Mouse (Mus musculus): Measurements from ENCODE around the gene Iqck. TPM values are rescaled to one million over a fixed set of nuclear protein-coding genes. Genes with fewer than 3 reads are reported as not detected.

Gene Iqck
- polyA plus RNA-seq, 1 experiment from 2014 or later, result 4.2 TPM

DNA sequence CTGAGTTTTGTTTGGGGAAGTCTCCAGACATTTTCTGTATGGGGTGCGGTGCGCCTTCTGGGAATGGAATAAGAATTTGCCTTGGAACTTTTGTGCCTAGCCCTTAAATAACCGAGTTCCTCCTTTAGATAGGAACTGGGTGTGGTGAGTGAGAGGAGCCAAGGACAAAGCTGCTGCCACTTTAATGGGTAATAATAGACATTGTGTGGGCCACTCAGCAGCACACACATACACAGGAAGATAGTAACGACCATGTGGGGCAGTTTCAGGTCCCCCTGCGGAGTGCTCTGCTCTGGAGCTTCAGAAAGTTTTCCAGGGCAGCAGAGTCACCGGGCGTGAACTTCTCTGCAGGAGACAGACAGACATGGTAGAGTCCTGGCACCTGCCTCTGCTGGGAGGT lies 34.2 kb upstream of the Iqck start:
- ATAC-seq (ENCODE audit: low FRiP score, low TSS enrichment), result no peak
- H3K4me3 ChIP-seq (ENCODE audit: low read length), result no peak overlapping the region
- H3K36me3 ChIP-seq (ENCODE audit: control insufficient read depth, insufficient read depth, low read length), result peaks cover 22% of the 10 kb centered on the region; the same call in 1 of the 2 replicates
- H3K9me3 ChIP-seq (ENCODE audit: control insufficient read depth, low read length), result no peaks in the 10 kb centered on the region
- WGBS, result 70% methylated on average over 7 of the region's 7 CpGs
- no peaks in the 10 kb centered on the region for H3K27me3 ChIP-seq (ENCODE audit: control insufficient read depth, insufficient read depth, low read length)
- no peaks in the 10 kb centered on the region for H3K4me1 ChIP-seq (ENCODE audit: control insufficient read depth, insufficient read depth, low read length)
- no peak overlapping the region for H3K9ac ChIP-seq (ENCODE audit: low read depth, low read length)
- H3K27ac ChIP-seq (ENCODE audit: low read depth, low read length), result no peak overlapping the region
- H3K4me2 ChIP-seq (replicated peaks; ENCODE audit: low read depth, low read length), result no peak overlapping the region

DNA sequence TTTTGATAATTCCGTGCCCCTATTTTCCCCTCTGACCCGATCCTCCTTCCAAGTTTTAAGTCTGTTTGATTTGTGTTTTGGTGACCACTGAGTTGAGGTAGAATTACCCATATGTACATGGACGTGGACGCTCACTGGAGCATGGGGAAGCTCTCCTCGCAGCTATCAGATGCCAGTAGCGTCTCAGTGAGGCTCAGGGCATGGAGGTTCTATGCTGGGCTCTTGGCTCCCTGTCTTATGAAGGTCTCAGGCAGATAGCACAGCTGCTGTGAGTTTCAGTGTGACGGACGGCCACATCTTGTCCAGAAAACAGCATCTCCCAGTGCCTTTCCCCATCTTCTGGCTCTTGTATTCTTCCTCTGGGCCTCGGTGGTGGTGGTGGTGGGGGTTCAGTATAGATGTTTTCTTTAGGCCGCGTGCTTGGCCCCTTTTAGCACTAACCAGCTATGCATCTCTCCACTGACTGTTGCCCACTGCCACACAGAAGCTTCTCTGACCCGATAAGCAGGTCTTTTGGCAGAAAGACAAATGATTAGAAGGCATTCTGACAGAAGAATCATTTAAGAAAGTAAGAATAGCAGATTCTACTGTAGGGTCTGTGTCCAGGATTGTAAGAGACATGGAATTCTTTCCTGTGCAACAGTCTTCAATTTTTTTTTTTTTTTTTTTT lies 33.5 kb upstream of the Iqck start:
- ATAC-seq (ENCODE audit: low FRiP score, low TSS enrichment), result no peak

DNA sequence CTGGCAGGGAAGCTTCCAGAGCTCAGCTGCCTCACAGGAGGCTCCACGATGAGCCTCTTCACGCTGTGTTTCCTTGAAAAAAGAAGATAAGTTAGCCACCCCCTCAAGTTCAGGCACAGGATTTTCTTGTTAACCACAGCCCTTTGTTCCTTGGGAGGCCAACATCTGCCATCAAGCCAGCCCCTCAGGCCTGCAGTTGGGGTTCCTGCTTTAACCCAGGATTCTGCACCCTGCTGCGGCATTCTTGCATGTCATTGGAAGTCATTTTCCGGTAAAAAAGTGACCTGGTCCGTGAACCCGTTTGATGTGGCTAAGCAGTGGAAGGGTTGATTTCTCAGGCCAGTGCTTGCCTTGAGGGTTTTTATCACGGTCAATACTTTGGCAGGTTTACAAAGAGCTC lies 31.1 kb upstream of the Iqck start:
- WGBS, result 44% methylated on average over 7 of the region's 7 CpGs
- Histone ChIP-seq H3K27me3 (ENCODE audit: control insufficient read depth, insufficient read depth, low read length) (no peaks in the 10 kb centered on the region), H3K4me3 (ENCODE audit: low read length) (no peak overlapping the region), H3K9me3 (ENCODE audit: control insufficient read depth, low read length) (no peaks in the 10 kb centered on the region), H3K9ac (ENCODE audit: low read depth, low read length) (no peak overlapping the region), H3K36me3 (ENCODE audit: control insufficient read depth, insufficient read depth, low read length) (peaks cover 12% of the 10 kb centered on the region; the same call in 1 of the 2 replicates), H3K4me1 (ENCODE audit: control insufficient read depth, insufficient read depth, low read length) (no peaks in the 10 kb centered on the region), H3K4me2 (replicated peaks; ENCODE audit: low read depth, low read length) (no peak overlapping the region), H3K27ac (ENCODE audit: low read depth, low read length) (peak overlapping the region; percentile 75)
- ATAC-seq (ENCODE audit: low FRiP score, low TSS enrichment), result 0 out of 2 replicates have a peak, but pooled peaks have one; percentile 11

More for the DNA sequence above, 33.5 kb upstream of the Iqck start:
- no peak overlapping the region for H3K4me3 ChIP-seq (ENCODE audit: low read length)
- 75% methylated on average over 12 of the region's 12 CpGs for WGBS
- H3K9ac ChIP-seq (ENCODE audit: low read depth, low read length), result no peak overlapping the region
- H3K9me3 ChIP-seq (ENCODE audit: control insufficient read depth, low read length), result no peaks in the 10 kb centered on the region
- H3K36me3 ChIP-seq (ENCODE audit: control insufficient read depth, insufficient read depth, low read length), result peaks cover 20% of the 10 kb centered on the region; the same call in 1 of the 2 replicates
- H3K4me2 ChIP-seq (replicated peaks; ENCODE audit: low read depth, low read length), result no peak overlapping the region
- H3K4me1 ChIP-seq (ENCODE audit: control insufficient read depth, insufficient read depth, low read length), result no peaks in the 10 kb centered on the region
- H3K27me3 ChIP-seq (ENCODE audit: control insufficient read depth, insufficient read depth, low read length), result no peaks in the 10 kb centered on the region
- no peak overlapping the region for H3K27ac ChIP-seq (ENCODE audit: low read depth, low read length)

DNA sequence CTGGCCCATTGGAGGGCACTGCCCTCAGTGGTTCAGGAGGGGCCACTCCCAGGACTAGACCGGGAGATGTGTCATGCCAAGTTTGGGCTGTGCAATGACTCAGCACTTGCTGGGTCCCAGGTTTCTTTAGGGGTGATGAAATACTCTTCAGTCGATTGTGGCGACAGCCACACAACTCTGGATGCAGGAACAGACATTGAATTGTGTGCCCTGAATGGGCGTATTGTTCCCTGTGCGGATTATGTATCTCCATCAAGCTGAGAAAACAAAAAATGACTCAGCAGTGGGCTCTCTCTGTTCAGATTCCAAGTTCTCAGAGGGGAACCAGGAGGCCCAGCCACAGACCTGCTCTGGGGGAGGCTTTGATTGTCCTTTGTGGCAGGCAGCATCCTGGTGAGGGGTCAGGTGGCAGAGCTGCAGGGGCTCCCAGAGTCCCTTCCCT lies 27.6 kb upstream of the Iqck start:
- H3K9me3 ChIP-seq (ENCODE audit: control insufficient read depth, low read length), result no peaks in the 10 kb centered on the region
- no peak overlapping the region for H3K9ac ChIP-seq (ENCODE audit: low read depth, low read length)
- no peak for ATAC-seq (ENCODE audit: low FRiP score, low TSS enrichment)
- no peak overlapping the region for H3K27ac ChIP-seq (ENCODE audit: low read depth, low read length)
- WGBS, result 68% methylated on average over 5 of the region's 5 CpGs
- H3K4me2 ChIP-seq (replicated peaks; ENCODE audit: low read depth, low read length), result no peak overlapping the region
- peaks cover 16% of the 10 kb centered on the region; the same call in 1 of the 2 replicates for H3K36me3 ChIP-seq (ENCODE audit: control insufficient read depth, insufficient read depth, low read length)
- H3K4me3 ChIP-seq (ENCODE audit: low read length), result no peak overlapping the region
- no peaks in the 10 kb centered on the region for H3K27me3 ChIP-seq (ENCODE audit: control insufficient read depth, insufficient read depth, low read length)
- H3K4me1 ChIP-seq (ENCODE audit: control insufficient read depth, insufficient read depth, low read length), result no peaks in the 10 kb centered on the region

DNA sequence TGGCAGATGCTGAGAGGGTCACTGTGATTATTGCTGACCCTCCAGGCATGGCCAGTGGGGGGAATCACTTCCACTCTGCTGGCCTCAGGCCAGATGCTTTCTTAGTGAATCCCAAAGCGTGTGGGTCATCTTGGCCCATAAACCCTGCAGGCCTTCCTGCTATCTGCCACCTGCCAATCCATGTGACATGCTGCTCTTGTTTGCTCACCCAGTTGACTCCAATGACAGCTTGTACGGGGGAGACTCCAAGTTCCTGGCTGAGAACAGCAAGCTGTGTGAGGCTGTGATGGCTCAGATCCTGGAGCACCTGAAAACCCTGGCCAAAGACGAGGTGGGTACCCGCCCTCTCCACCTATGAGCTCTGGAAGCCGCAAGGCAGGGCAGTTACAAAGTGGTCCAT lies 17.7 kb upstream of the Iqck start:
- Histone ChIP-seq H3K9me3 (ENCODE audit: control insufficient read depth, low read length) (no peaks in the 10 kb centered on the region), H3K27me3 (ENCODE audit: control insufficient read depth, insufficient read depth, low read length) (no peaks in the 10 kb centered on the region), H3K27ac (ENCODE audit: low read depth, low read length) (no peak overlapping the region), H3K4me3 (ENCODE audit: low read length) (no peak overlapping the region), H3K4me2 (replicated peaks; ENCODE audit: low read depth, low read length) (no peak overlapping the region), H3K9ac (ENCODE audit: low read depth, low read length) (no peak overlapping the region), H3K36me3 (ENCODE audit: control insufficient read depth, insufficient read depth, low read length) (peaks cover 64% of the 10 kb centered on the region), H3K4me1 (ENCODE audit: control insufficient read depth, insufficient read depth, low read length) (no peaks in the 10 kb centered on the region)
- WGBS, result 81% methylated on average over 5 of the region's 5 CpGs
- no peak for ATAC-seq (ENCODE audit: low FRiP score, low TSS enrichment)

DNA sequence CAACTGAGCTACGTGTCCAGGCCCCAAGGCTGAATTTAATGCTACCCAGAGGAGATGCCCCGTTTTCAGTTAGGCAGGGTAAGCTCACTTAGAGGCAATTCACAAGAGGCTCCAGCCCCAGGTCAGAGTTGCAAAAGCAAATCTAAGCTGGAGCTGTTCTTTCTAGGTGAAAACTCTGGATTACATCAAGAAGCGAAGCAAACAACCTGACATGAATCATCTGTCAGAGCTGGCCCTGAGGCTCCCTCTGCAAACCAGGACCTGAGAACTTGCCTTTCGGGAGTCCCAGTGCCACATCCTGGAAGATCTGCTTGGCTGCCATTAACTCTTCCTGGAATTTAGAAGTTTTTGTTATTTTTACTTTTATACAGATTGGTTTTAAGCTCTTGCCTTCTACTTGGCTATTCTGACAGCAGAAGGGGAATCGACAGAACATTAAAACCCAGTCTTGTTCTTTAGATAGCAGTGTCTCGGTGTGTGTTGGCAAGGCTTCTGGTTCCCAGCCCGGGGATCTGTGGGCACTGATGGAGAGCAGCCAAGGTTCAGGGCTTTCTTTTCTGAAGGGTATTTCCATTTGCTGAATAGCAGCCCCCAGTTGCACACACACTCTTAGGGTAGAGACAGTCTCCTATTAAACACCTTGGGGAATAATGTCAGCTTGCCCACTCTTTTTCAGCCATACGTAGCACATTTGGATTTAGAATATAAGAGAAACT lies 14.4 kb upstream of the Iqck start:
- ATAC-seq (ENCODE audit: low FRiP score, low TSS enrichment), result no peak
- 81% methylated on average over 8 of the region's 8 CpGs for WGBS
- Histone ChIP-seq H3K4me2 (replicated peaks; ENCODE audit: low read depth, low read length) (no peak overlapping the region), H3K27me3 (ENCODE audit: control insufficient read depth, insufficient read depth, low read length) (no peaks in the 10 kb centered on the region), H3K36me3 (ENCODE audit: control insufficient read depth, insufficient read depth, low read length) (peaks cover 80% of the 10 kb centered on the region), H3K4me3 (ENCODE audit: low read length) (no peak overlapping the region), H3K27ac (ENCODE audit: low read depth, low read length) (no peak overlapping the region), H3K9ac (ENCODE audit: low read depth, low read length) (no peak overlapping the region), H3K9me3 (ENCODE audit: control insufficient read depth, low read length) (no peaks in the 10 kb centered on the region), H3K4me1 (ENCODE audit: control insufficient read depth, insufficient read depth, low read length) (no peaks in the 10 kb centered on the region)

DNA sequence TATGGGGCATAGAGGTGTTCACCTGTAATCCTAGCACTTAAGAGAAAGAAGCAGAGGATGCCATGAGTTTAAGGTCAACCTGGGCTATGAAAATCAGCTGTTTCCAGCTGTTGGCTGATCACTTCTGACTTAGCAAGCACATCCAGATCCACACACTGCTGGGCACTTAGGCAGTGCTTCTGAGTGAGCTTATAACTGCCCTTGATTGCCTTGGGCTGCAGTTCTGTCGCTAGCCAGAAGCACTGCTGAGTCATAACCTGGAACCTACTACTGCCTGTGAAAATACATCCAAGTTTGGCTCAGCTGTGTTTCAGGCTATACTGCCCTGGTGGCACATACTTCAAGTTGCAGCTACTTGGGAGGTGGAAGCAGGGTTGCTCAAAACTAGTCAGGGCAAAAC lies 13.8 kb upstream of the Iqck start:
- H3K9ac ChIP-seq (ENCODE audit: low read depth, low read length), result no peak overlapping the region
- no peak overlapping the region for H3K4me3 ChIP-seq (ENCODE audit: low read length)
- no peaks in the 10 kb centered on the region for H3K9me3 ChIP-seq (ENCODE audit: control insufficient read depth, low read length)
- no peak overlapping the region for H3K27ac ChIP-seq (ENCODE audit: low read depth, low read length)
- no peak for ATAC-seq (ENCODE audit: low FRiP score, low TSS enrichment)
- H3K36me3 ChIP-seq (ENCODE audit: control insufficient read depth, insufficient read depth, low read length), result peaks cover 85% of the 10 kb centered on the region
- no peaks in the 10 kb centered on the region for H3K4me1 ChIP-seq (ENCODE audit: control insufficient read depth, insufficient read depth, low read length)
- 53% methylated on average over 1 of the region's 1 CpGs for WGBS
- H3K27me3 ChIP-seq (ENCODE audit: control insufficient read depth, insufficient read depth, low read length), result no peaks in the 10 kb centered on the region
- no peak overlapping the region for H3K4me2 ChIP-seq (replicated peaks; ENCODE audit: low read depth, low read length)

DNA sequence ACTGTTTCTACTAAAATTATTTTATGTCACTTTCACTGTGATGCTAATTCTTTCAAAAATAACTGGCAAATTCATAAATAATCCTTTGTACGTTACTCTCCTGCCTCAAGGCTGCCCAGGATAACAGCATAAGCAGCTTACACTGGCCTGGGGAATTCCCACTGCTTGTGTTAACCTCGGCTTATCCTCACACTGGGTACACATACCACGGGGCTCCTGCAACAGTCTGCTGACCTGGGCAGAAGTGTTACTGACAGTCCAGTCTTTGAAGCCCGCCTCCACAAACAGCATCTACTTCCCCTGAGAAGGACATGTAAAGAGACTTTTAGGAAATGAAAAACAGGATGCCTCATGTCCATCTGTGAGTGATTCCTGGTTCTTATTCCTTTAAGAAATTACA lies 12.6 kb upstream of the Iqck start:
- Histone ChIP-seq H3K9me3 (ENCODE audit: control insufficient read depth, low read length) (no peaks in the 10 kb centered on the region), H3K4me1 (ENCODE audit: control insufficient read depth, insufficient read depth, low read length) (no peaks in the 10 kb centered on the region), H3K4me2 (replicated peaks; ENCODE audit: low read depth, low read length) (no peak overlapping the region), H3K27ac (ENCODE audit: low read depth, low read length) (no peak overlapping the region), H3K36me3 (ENCODE audit: control insufficient read depth, insufficient read depth, low read length) (peaks cover 84% of the 10 kb centered on the region), H3K4me3 (ENCODE audit: low read length) (no peak overlapping the region), H3K9ac (ENCODE audit: low read depth, low read length) (no peak overlapping the region), H3K27me3 (ENCODE audit: control insufficient read depth, insufficient read depth, low read length) (no peaks in the 10 kb centered on the region)
- ATAC-seq (ENCODE audit: low FRiP score, low TSS enrichment), result no peak
- 83% methylated on average over 4 of the region's 4 CpGs for WGBS

DNA sequence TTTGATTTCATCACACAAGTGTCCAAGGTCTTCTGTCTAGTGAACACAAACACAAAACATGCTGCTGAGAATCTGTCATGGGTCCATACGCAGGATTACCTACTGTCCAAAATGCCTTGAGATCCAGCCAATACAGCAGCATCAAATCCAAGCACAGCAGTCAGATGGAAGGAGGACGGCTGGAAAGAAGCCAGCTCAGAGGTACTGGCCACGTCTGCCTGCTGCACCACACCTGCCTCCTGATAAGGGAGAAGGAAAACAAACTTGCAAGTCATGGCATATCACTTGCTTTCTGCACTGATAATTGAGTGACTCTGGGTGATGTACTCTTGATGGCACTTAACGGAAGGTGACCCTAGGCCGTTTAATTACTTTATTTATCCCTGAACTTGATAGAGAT lies 10.4 kb upstream of the Iqck start:
- H3K36me3 ChIP-seq (ENCODE audit: control insufficient read depth, insufficient read depth, low read length), result peaks cover 91% of the 10 kb centered on the region
- H3K9me3 ChIP-seq (ENCODE audit: control insufficient read depth, low read length), result no peaks in the 10 kb centered on the region
- H3K4me3 ChIP-seq (ENCODE audit: low read length), result no peak overlapping the region
- no peaks in the 10 kb centered on the region for H3K27me3 ChIP-seq (ENCODE audit: control insufficient read depth, insufficient read depth, low read length)
- no peak for ATAC-seq (ENCODE audit: low FRiP score, low TSS enrichment)
- no peaks in the 10 kb centered on the region for H3K4me1 ChIP-seq (ENCODE audit: control insufficient read depth, insufficient read depth, low read length)
- H3K4me2 ChIP-seq (replicated peaks; ENCODE audit: low read depth, low read length), result no peak overlapping the region
- WGBS, result 83% methylated on average over 5 of the region's 5 CpGs
- no peak overlapping the region for H3K9ac ChIP-seq (ENCODE audit: low read depth, low read length)
- H3K27ac ChIP-seq (ENCODE audit: low read depth, low read length), result no peak overlapping the region

Measured in kidney, embryonic 14.5 days (tissue).